Mouse (Mus musculus): ENCODE measurements at regions not wholly inside any gene's neighbourhood (a gene's known extent, or its start where the extent isn't known, plus 50 kb on each side); places are given as distances from the start of the nearest gene placed in this dataset.

DNA sequence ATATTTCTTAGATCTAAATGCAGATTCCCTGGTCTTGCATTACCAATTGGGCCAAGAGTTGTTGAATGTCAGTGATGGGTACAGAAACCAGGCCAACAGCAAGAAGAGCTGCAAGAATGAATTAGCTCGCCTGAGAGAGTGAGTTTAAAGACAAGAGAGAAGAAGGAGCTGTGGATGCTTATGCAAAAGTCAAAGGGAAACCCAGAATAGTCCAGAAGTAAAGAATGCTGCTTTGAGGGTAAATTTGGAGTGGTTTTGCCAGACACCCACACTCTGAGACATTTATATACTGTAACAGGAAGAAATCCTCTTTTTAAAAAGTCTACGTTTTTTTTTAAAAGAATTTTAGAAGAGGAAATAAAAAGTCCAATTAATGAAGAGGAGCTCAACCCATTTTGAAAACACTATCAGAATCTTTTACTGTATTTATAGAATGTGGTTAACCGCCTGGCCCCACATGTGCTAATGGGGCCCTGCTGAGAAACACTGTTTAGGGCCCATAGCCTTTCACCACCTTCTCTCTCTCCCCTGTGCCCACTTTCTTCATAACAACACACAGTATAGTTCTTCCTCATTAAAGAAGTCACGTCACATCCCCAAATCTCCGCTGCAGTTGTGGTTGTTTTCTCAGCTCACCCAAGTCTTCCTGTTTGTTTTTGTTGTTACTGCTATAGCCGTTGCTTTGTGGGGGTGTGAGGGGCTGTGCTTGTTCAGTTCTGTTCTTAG is 158.0 kb upstream of the Cited2 start:
- DNase-seq (ENCODE audit: extremely low read depth, low read depth, low spot score) = no peak
- no peaks in the 10 kb centered on the region for H3K79me2 ChIP-seq (ENCODE audit: control insufficient read depth, insufficient read depth, low read length)
- peaks cover 5% of the 10 kb centered on the region for H3K4me1 ChIP-seq (ENCODE audit: control insufficient read depth, insufficient read depth, low read length)
- no peak for TF ChIP-seq CTCF (IDR thresholded peaks at IDR 0.05; ENCODE audit: low read depth, low read length)
- no peak for TF ChIP-seq POLR2A (IDR thresholded peaks at IDR 0.05; ENCODE audit: extremely low read depth, insufficient read depth, low read length)
- WGBS = 81% methylated on average over 6 of the region's 6 CpGs
- H3K9ac ChIP-seq (ENCODE audit: low read depth, low read length) = no peak overlapping the region
- no peak overlapping the region for H3K4me3 ChIP-seq (ENCODE audit: insufficient read depth, low read depth, low read length)
- H3K27ac ChIP-seq (replicated peaks; ENCODE audit: insufficient read depth, low read depth, low read length) = no peak overlapping the region
- H3K36me3 ChIP-seq (ENCODE audit: control insufficient read depth, insufficient read depth, low read length) = no peaks in the 10 kb centered on the region
- no peaks in the 10 kb centered on the region for H3K27me3 ChIP-seq (ENCODE audit: control insufficient read depth, insufficient read depth, low read length)

DNA sequence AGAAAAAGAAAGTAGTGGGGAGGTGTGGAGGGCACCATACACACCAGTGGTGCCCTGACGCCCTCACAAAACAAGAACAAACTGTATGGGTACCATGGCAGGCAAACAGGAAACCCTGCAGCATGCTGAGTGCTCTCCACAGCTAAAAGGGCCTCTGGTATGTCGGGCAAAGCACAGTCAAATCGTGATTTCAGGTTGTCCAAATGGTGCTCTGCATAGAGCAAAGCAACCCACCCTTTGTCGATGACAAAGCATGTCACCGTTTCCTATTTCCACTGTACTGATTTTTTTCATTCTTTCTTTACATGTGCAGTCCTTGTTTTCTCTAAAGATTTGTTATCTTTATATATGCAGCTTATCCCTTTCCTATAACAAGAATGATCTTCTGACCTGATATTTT is 156.0 kb upstream of the Cited2 start:
- no peak overlapping the region for H3K4me3 ChIP-seq (ENCODE audit: insufficient read depth, low read depth, low read length)
- H3K27ac ChIP-seq (replicated peaks; ENCODE audit: insufficient read depth, low read depth, low read length) = no peak overlapping the region
- H3K9ac ChIP-seq (ENCODE audit: low read depth, low read length) = no peak overlapping the region
- WGBS = 85% methylated on average over 5 of the region's 5 CpGs
- no peak for TF ChIP-seq POLR2A (IDR thresholded peaks at IDR 0.05; ENCODE audit: extremely low read depth, insufficient read depth, low read length)
- no peak for TF ChIP-seq CTCF (IDR thresholded peaks at IDR 0.05; ENCODE audit: low read depth, low read length)
- H3K27me3 ChIP-seq (ENCODE audit: control insufficient read depth, insufficient read depth, low read length) = no peaks in the 10 kb centered on the region
- no peaks in the 10 kb centered on the region for H3K79me2 ChIP-seq (ENCODE audit: control insufficient read depth, insufficient read depth, low read length)
- H3K4me1 ChIP-seq (ENCODE audit: control insufficient read depth, insufficient read depth, low read length) = peaks cover 8% of the 10 kb centered on the region
- H3K36me3 ChIP-seq (ENCODE audit: control insufficient read depth, insufficient read depth, low read length) = no peaks in the 10 kb centered on the region
- DNase-seq (ENCODE audit: extremely low read depth, low read depth, low spot score) = no peak

DNA sequence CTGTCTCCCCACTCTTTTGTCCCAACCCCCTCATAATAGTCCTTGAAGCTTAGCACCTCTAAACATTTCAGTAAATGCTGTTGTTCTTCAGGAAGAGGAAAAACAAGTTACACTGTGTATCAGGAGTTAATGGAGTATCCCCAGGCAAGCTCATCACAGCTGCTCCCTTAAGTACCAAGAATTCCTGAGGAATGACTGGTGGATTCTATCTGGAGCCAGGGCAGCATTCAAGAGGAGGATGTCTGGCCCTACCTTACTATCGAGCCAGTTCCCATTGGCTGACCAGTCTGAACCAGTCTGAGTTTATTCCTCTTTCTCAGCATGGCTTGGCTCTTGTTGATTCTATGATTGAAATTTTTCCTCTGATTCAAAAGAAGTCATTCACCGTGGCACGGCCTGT is 155.4 kb upstream of the Cited2 start:
- H3K4me3 ChIP-seq (ENCODE audit: insufficient read depth, low read depth, low read length) = no peak overlapping the region

DNA sequence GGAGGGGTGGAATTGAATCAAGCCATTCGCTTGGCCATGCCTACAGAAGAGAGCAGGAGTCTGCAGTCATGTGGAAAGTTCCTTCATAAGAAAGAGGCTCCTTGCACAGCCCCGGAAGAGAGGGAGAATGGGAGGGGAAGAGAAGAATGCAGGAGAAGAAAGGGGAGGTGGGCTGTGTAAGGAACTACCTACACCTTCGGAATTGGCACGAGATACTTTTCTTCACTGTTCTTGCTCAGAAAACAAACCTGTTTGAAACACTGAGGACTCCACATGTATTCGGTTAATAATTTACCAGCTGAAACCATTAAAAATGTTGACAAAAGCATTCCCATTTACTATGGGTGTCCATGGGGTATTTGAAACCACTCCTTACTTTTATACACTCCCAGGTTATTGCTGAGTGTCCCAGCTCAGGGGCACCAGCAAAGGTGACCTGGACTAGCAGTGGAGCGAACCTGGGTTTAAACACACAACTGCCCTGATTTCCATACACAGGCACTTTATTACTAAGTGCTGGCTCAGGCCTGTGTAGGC is 153.4 kb upstream of the Cited2 start:
- Histone ChIP-seq H3K27me3 (ENCODE audit: control insufficient read depth, insufficient read depth, low read length) (no peaks in the 10 kb centered on the region), H3K4me1 (ENCODE audit: control insufficient read depth, insufficient read depth, low read length) (peaks cover 6% of the 10 kb centered on the region), H3K4me3 (ENCODE audit: insufficient read depth, low read depth, low read length) (no peak overlapping the region), H3K27ac (replicated peaks; ENCODE audit: insufficient read depth, low read depth, low read length) (peak overlapping the region; percentile 48), H3K79me2 (ENCODE audit: control insufficient read depth, insufficient read depth, low read length) (no peaks in the 10 kb centered on the region), H3K36me3 (ENCODE audit: control insufficient read depth, insufficient read depth, low read length) (no peaks in the 10 kb centered on the region), H3K9ac (ENCODE audit: low read depth, low read length) (0 out of 2 replicates have a peak overlapping the region, but pooled peaks have one; percentile 26)
- DNase-seq (ENCODE audit: extremely low read depth, low read depth, low spot score) = peak; percentile 87
- WGBS = 28% methylated on average over 6 of the region's 6 CpGs
- TF ChIP-seq CTCF (IDR thresholded peaks at IDR 0.05; ENCODE audit: low read depth, low read length) (no peak), POLR2A (IDR thresholded peaks at IDR 0.05; ENCODE audit: extremely low read depth, insufficient read depth, low read length) (no peak)

More for the DNA sequence above, 155.4 kb upstream of the Cited2 start:
- Histone ChIP-seq H3K36me3 (ENCODE audit: control insufficient read depth, insufficient read depth, low read length) (no peaks in the 10 kb centered on the region), H3K9ac (ENCODE audit: low read depth, low read length) (no peak overlapping the region), H3K4me1 (ENCODE audit: control insufficient read depth, insufficient read depth, low read length) (peaks cover 6% of the 10 kb centered on the region), H3K27me3 (ENCODE audit: control insufficient read depth, insufficient read depth, low read length) (no peaks in the 10 kb centered on the region), H3K27ac (replicated peaks; ENCODE audit: insufficient read depth, low read depth, low read length) (no peak overlapping the region), H3K79me2 (ENCODE audit: control insufficient read depth, insufficient read depth, low read length) (no peaks in the 10 kb centered on the region)
- whole genome bisulfite sequencing = 83% methylated on average over 3 of the region's 3 CpGs
- no peak for DNase-seq (ENCODE audit: extremely low read depth, low read depth, low spot score)
- TF ChIP-seq CTCF (IDR thresholded peaks at IDR 0.05; ENCODE audit: low read depth, low read length) (no peak), POLR2A (IDR thresholded peaks at IDR 0.05; ENCODE audit: extremely low read depth, insufficient read depth, low read length) (no peak)

DNA sequence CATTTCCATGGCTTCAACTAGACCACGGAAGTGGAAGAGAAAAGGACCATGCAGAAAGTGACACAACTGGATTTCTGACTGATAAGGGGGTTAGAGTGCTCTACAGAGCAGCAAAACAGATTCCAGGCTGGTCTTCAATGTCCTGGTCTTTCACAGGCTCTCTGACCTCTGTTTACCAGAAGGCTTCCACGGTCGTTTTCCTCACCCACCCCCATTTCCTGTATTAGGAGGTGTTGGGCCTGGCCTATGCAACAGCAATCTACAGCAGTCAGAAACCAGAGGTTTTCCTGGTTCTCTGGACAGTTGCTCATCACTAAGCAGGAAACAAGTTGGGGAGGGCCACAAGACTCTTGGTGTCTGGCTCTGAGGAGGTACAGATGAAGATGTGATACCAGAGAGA is 148.1 kb upstream of the Cited2 start:
- DNase-seq (ENCODE audit: extremely low read depth, low read depth, low spot score) = peak; percentile 20
- TF ChIP-seq POLR2A (IDR thresholded peaks at IDR 0.05; ENCODE audit: extremely low read depth, insufficient read depth, low read length) = no peak
- no peak for TF ChIP-seq CTCF (IDR thresholded peaks at IDR 0.05; ENCODE audit: low read depth, low read length)
- Histone ChIP-seq H3K27me3 (ENCODE audit: control insufficient read depth, insufficient read depth, low read length) (no peaks in the 10 kb centered on the region), H3K79me2 (ENCODE audit: control insufficient read depth, insufficient read depth, low read length) (no peaks in the 10 kb centered on the region), H3K4me3 (ENCODE audit: insufficient read depth, low read depth, low read length) (no peak overlapping the region), H3K4me1 (ENCODE audit: control insufficient read depth, insufficient read depth, low read length) (peaks cover 3% of the 10 kb centered on the region; the same call in 1 of the 2 replicates), H3K9ac (ENCODE audit: low read depth, low read length) (no peak overlapping the region), H3K27ac (replicated peaks; ENCODE audit: insufficient read depth, low read depth, low read length) (no peak overlapping the region), H3K36me3 (ENCODE audit: control insufficient read depth, insufficient read depth, low read length) (no peaks in the 10 kb centered on the region)
- WGBS = 34% methylated on average over 3 of the region's 3 CpGs
